Mouse (Mus musculus): ENCODE data around the gene Cd320.

DNA sequence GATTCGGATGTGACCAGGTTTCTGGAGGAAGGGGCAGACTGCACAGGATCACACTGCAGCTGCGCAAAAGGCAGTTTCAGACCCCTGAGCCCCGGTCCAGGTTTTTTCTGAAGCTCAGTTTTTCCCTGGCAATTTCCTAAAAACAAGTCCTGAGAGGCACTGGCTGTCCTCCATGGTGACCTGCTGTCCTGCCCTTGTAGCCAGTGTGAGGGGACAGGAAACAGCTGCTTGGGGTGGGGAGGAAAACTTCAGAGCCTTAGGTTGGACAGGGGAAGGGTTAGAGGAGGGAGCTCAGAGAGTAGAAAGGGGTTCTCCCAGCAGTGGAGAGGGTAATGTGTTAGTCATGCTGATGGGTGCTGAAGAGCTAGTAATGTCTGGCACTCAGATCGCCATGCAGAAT is 29.9 kb upstream of the Cd320 start:
- TF ChIP-seq CTCF (IDR thresholded peaks at IDR 0.05; ENCODE audit: low read depth, low read length) (no peak), POLR2AphosphoS5 (IDR thresholded peaks at IDR 0.05; ENCODE audit: insufficient replicate concordance, low read depth, low read length) (no peak), GATA1 (IDR thresholded peaks at IDR 0.05; ENCODE audit: borderline replicate concordance, low read length) (no peak), TAL1 (conservative IDR thresholded peaks at IDR 0.05; ENCODE audit: low read depth, low read length) (no peak)

Measured in G1E (cell line).